Mouse (Mus musculus) myocyte (in vitro differentiated cells): ENCODE measurements around the gene Vstm5. TPM values are rescaled to one million over a fixed set of nuclear protein-coding genes. Genes with fewer than 3 reads are reported as not detected.
A peak's percentile ranks its signal among the peaks of the same experiment; 100 is the strongest.

Experiments
- H3K27me3 ChIP-seq: one replicate; pipeline ENCODE4 v1.6.1; 2011; ENCODE audit not compliant: control insufficient read depth, insufficient read depth, insufficient read length
- H3K36me3 ChIP-seq: one replicate; pipeline ENCODE4 v1.6.1; 2011; ENCODE audit not compliant: control insufficient read depth, insufficient read depth
- H3K4me2 ChIP-seq: one replicate; pipeline ENCODE4 v1.6.1; 2011; ENCODE audit warnings: low read depth, control low read depth
- H3K4me3 ChIP-seq: one replicate; pipeline ENCODE4 v1.5.1; 2011; ENCODE audit warnings: mild to moderate bottlenecking, control low read depth, moderate library complexity
- H3K79me2 ChIP-seq: one replicate; pipeline ENCODE4 v1.6.1; 2011; ENCODE audit not compliant: control insufficient read depth, insufficient read depth
- H3ac ChIP-seq: one replicate; pipeline ENCODE4 v1.6.1; 2011; ENCODE audit not compliant: control insufficient read depth, insufficient read length
- CEBPB ChIP-seq: IDR thresholded peaks from 2 replicates; pipeline ENCODE4 v1.6.1; 2011; ENCODE audit warnings: mild to moderate bottlenecking, moderate library complexity; ENCODE audit not compliant: poor library complexity, insufficient read depth, severe bottlenecking
- MAX ChIP-seq: IDR thresholded peaks from one replicate; pipeline ENCODE4 v1.6.1; 2011; ENCODE audit warnings: low read depth, mild to moderate bottlenecking, control low read depth
- MYOD1 ChIP-seq, 3 experiments: IDR thresholded peaks; one replicate each; pipeline ENCODE4 v1.6.1; 2011; ENCODE audit warnings: control low read depth in 2 of 3, low read depth in 2 of 3, mild to moderate bottlenecking in 2 of 3, moderate library complexity in 1 of 3; ENCODE audit not compliant: insufficient read length in 2 of 3, control insufficient read depth in 1 of 3
- MYOG ChIP-seq, 3 experiments: IDR thresholded peaks; one replicate each; pipeline ENCODE4 v1.6.1; 2011; ENCODE audit warnings: control low read depth in 2 of 3, low read depth in 2 of 3, mild to moderate bottlenecking in 2 of 3; ENCODE audit not compliant: insufficient read length in 2 of 3, control insufficient read depth in 1 of 3, insufficient read depth in 1 of 3
- POLR2A ChIP-seq: IDR thresholded peaks from one replicate; pipeline ENCODE4 v1.6.1; 2011; ENCODE audit warnings: low read depth, mild to moderate bottlenecking, control low read depth, moderate library complexity; ENCODE audit not compliant: insufficient read length
- REST ChIP-seq: IDR thresholded peaks from one replicate; pipeline ENCODE4 v1.6.1; 2011; ENCODE audit warnings: mild to moderate bottlenecking, control low read depth, moderate library complexity; ENCODE audit not compliant: insufficient read depth, insufficient read length
- SRF ChIP-seq: IDR thresholded peaks from one replicate; pipeline ENCODE4 v1.6.1; 2011; ENCODE audit warnings: low read depth; ENCODE audit not compliant: control insufficient read depth, insufficient read length
- TCF12 ChIP-seq: IDR thresholded peaks from one replicate; pipeline ENCODE4 v1.6.1; 2011; ENCODE audit warnings: mild to moderate bottlenecking, control low read depth; ENCODE audit not compliant: poor library complexity, insufficient read depth, severe bottlenecking
- TCF3 ChIP-seq: IDR thresholded peaks from one replicate; pipeline ENCODE4 v1.6.1; 2011; ENCODE audit warnings: low read depth, control low read depth; ENCODE audit not compliant: insufficient read length
- USF1 ChIP-seq: IDR thresholded peaks from one replicate; pipeline ENCODE4 v1.6.1; 2011; ENCODE audit warnings: low read depth, mild to moderate bottlenecking, control low read depth, moderate library complexity
- polyA plus RNA-seq: library from polyadenylated mRNA; unstranded; fragments of >200 nt; fragmentation: generic; extraction: Trizol; gene quantifications from one replicate; pipeline ENCODE4 v1.2.1, GENCODE M21; 2012; ENCODE audit warnings: missing spikeins

Gene Vstm5
- polyA plus RNA-seq, 1 experiment, result not detected

- no peak for TF ChIP-seq CEBPB
- TF ChIP-seq TCF12, result no peak
- no peak for TF ChIP-seq USF1
- no peak for TF ChIP-seq SRF
- TF ChIP-seq REST, result no peak
- TF ChIP-seq MYOG (IDR thresholded peaks at IDR 0.05; ENCODE audit: control insufficient read depth in 1 of 3, insufficient read depth in 1 of 3, insufficient read length in 2 of 3, low read depth in 2 of 3), result no peak
- no peak for TF ChIP-seq MAX
- no peak for TF ChIP-seq MYOD1 (IDR thresholded peaks at IDR 0.05; ENCODE audit: control insufficient read depth in 1 of 3, insufficient read length in 2 of 3, low read depth in 2 of 3)
- no peak for TF ChIP-seq POLR2A
- TF ChIP-seq TCF3, result no peak
- Histone ChIP-seq H3ac (peak overlapping the region; percentile 72), H3K27me3 (no peaks in the 10 kb centered on the region), H3K4me3 (peak overlapping the region; percentile 72), H3K36me3 (peaks cover 46% of the 10 kb centered on the region), H3K79me2 (peaks cover 49% of the 10 kb centered on the region), H3K4me2 (peak overlapping the region; percentile 96)
Measured at GRCm38 (mm10) chr9:15307257-15307656, 68.4 kb downstream of the Vstm5 start.

- Histone ChIP-seq H3K36me3 (peaks cover 56% of the 10 kb centered on the region), H3K4me2 (peak overlapping the region; percentile 96), H3ac (no peak overlapping the region), H3K27me3 (no peaks in the 10 kb centered on the region), H3K79me2 (peaks cover 49% of the 10 kb centered on the region), H3K4me3 (peak overlapping the region; percentile 72)
- TF ChIP-seq POLR2A (no peak), REST (no peak)
Measured at GRCm38 (mm10) chr9:15308254-15308653, 69.4 kb downstream of the Vstm5 start.

Other genes with a start within 250 kb of the Vstm5 start
- gene Panx1, start 193.6 kb upstream of the Vstm5 start, polyA plus RNA-seq, result 54.7 TPM
- 10.6 TPM for gene Hephl1, start 126.9 kb upstream of the Vstm5 start, polyA plus RNA-seq
- 25.2 TPM for gene Med17, start 40.9 kb downstream of the Vstm5 start, polyA plus RNA-seq
- gene Taf1d, start 67.2 kb downstream of the Vstm5 start, polyA plus RNA-seq, result 26.6 TPM
- 11.6 TPM for gene 4931406C07Rik, start 67.4 kb downstream of the Vstm5 start, polyA plus RNA-seq
- gene Cep295, start 118.7 kb downstream of the Vstm5 start, polyA plus RNA-seq, result 2.6 TPM